Mouse (Mus musculus) MEL (cell line): ENCODE data around the gene Lmnb2. TPM values are rescaled to one million over a fixed set of nuclear protein-coding genes. Genes with fewer than 3 reads are reported as not detected.

Experiments
- DNase-seq: peaks from one replicate; pipeline ENCODE4 v3.0.0; 2011; ENCODE audit warnings: low read depth, low spot score
- H3K27ac ChIP-seq: 2 replicates; pipeline ENCODE4 v1.5.1; 2012; ENCODE audit warnings: low read depth, mild to moderate bottlenecking, control low read depth, low read length, moderate library complexity; ENCODE audit not compliant: control insufficient read depth
- H3K27me3 ChIP-seq, 2 experiments: fragments of 150-350 bp in 1 of 2; sonication (generic) in 1 of 2; 2 replicates each; pipeline ENCODE4 v1.6.1; 2012; ENCODE audit warnings: low read length in 2 of 2, mild to moderate bottlenecking in 2 of 2, improper control_type of control experiment in 1 of 2, moderate library complexity in 1 of 2; ENCODE audit not compliant: insufficient read depth in 2 of 2, control insufficient read depth in 1 of 2
- H3K36me3 ChIP-seq, 2 experiments: 2 replicates each; pipeline ENCODE4 v1.6.1; 2012 to 2014; ENCODE audit warnings: low read length in 2 of 2, improper control_type of control experiment in 1 of 2, inconsistent platforms in 1 of 2, mild to moderate bottlenecking in 1 of 2; ENCODE audit not compliant: insufficient read depth in 2 of 2, control insufficient read depth in 1 of 2
- H3K4me1 ChIP-seq, 2 experiments: fragments of 150-350 bp in 1 of 2; sonication (generic) in 1 of 2; 2 replicates each; pipeline ENCODE4 v1.6.1; 2012; ENCODE audit warnings: low read length in 2 of 2, improper control_type of control experiment in 1 of 2, mild to moderate bottlenecking in 1 of 2; ENCODE audit not compliant: insufficient read depth in 2 of 2, control insufficient read depth in 1 of 2
- H3K4me3 ChIP-seq, 2 experiments: fragments of 150-350 bp in 1 of 2; sonication (generic) in 1 of 2; 2 replicates each; pipeline ENCODE4 v1.5.1; 2012; ENCODE audit warnings: low read depth in 2 of 2, low read length in 2 of 2, mild to moderate bottlenecking in 2 of 2, moderate library complexity in 2 of 2, control low read depth in 1 of 2, improper control_type of control experiment in 1 of 2; ENCODE audit not compliant: control insufficient read depth in 1 of 2, insufficient read depth in 1 of 2
- H3K79me2 ChIP-seq: 2 replicates; pipeline ENCODE4 v1.6.1; 2012; ENCODE audit warnings: mild to moderate bottlenecking, low read length, moderate library complexity; ENCODE audit not compliant: control insufficient read depth, poor library complexity, insufficient read depth
- H3K9ac ChIP-seq: 2 replicates; pipeline ENCODE4 v1.6.1; 2012; ENCODE audit warnings: low read depth, mild to moderate bottlenecking, control low read depth, low read length, moderate library complexity; ENCODE audit not compliant: control insufficient read depth, poor library complexity, severe bottlenecking
- H3K9me3 ChIP-seq: fragments of 150-350 bp; sonication (generic); replicated peaks from 2 replicates; pipeline ENCODE4 v1.6.1; 2012; ENCODE audit warnings: mild to moderate bottlenecking, low read length, improper control_type of control experiment, moderate library complexity; ENCODE audit not compliant: insufficient read depth
- CHD1 ChIP-seq: IDR thresholded peaks from 2 replicates; pipeline ENCODE4 v1.6.1; 2012; ENCODE audit warnings: low read depth, mild to moderate bottlenecking, inconsistent platforms, low read length, improper control_type of control experiment
- CHD2 ChIP-seq: IDR thresholded peaks from 2 replicates; pipeline ENCODE4 v1.6.1; 2011; ENCODE audit warnings: low read length, improper control_type of control experiment
- CTCF ChIP-seq, 3 experiments: IDR thresholded peaks in 2 of 3; conservative IDR thresholded peaks in 1 of 3; 2 replicates each; pipeline ENCODE4 v1.5.1; 2011 to 2012; ENCODE audit warnings: low read length in 3 of 3, low read depth in 2 of 3, mild to moderate bottlenecking in 2 of 3, improper control_type of control experiment in 1 of 3, inconsistent platforms in 1 of 3, mixed read lengths in 1 of 3, moderate library complexity in 1 of 3; ENCODE audit not compliant: control insufficient read depth in 1 of 3, insufficient read depth in 1 of 3, poor library complexity in 1 of 3, severe bottlenecking in 1 of 3
- E2F4 ChIP-seq: IDR thresholded peaks from 2 replicates; pipeline ENCODE4 v1.6.1; 2011; ENCODE audit warnings: low read depth, low read length, improper control_type of control experiment, borderline replicate concordance
- ELF1 ChIP-seq: IDR thresholded peaks from 2 replicates; pipeline ENCODE4 v1.6.1; 2014; ENCODE audit warnings: low read depth, mild to moderate bottlenecking, inconsistent platforms, low read length, improper control_type of control experiment, moderate library complexity
- EP300 ChIP-seq, 2 experiments: IDR thresholded peaks; 2 replicates each; pipeline ENCODE4 v1.6.1; 2011; ENCODE audit warnings: improper control_type of control experiment in 2 of 2, low read length in 2 of 2, low read depth in 1 of 2, mild to moderate bottlenecking in 1 of 2
- GABPA ChIP-seq: IDR thresholded peaks from 2 replicates; pipeline ENCODE4 v1.6.1; 2012; ENCODE audit warnings: low read depth, mild to moderate bottlenecking, inconsistent platforms, low read length, improper control_type of control experiment, moderate library complexity
- JUND ChIP-seq: IDR thresholded peaks from 2 replicates; pipeline ENCODE4 v1.6.1; 2011; ENCODE audit warnings: low read depth, mild to moderate bottlenecking, improper control_type of control experiment, low read length
- MAX ChIP-seq: IDR thresholded peaks from 2 replicates; pipeline ENCODE4 v1.6.1; 2011; ENCODE audit warnings: low read length, improper control_type of control experiment
- MEF2A ChIP-seq: IDR thresholded peaks from 2 replicates; pipeline ENCODE4 v1.6.1; 2014; ENCODE audit warnings: low read depth, mild to moderate bottlenecking, inconsistent platforms, low read length, improper control_type of control experiment; ENCODE audit not compliant: poor library complexity, insufficient replicate concordance, severe bottlenecking; ENCODE audit errors: extremely low read depth
- MXI1 ChIP-seq: IDR thresholded peaks from 2 replicates; pipeline ENCODE4 v1.6.1; 2011; ENCODE audit warnings: mild to moderate bottlenecking, low read depth, low read length, improper control_type of control experiment
- MYB ChIP-seq: IDR thresholded peaks from 2 replicates; pipeline ENCODE4 v1.6.1; 2011; ENCODE audit warnings: mild to moderate bottlenecking, low read depth, low read length, improper control_type of control experiment
- MYC ChIP-seq: IDR thresholded peaks from 2 replicates; pipeline ENCODE4 v1.6.1; 2011; ENCODE audit warnings: low read depth, mild to moderate bottlenecking, low read length, improper control_type of control experiment, moderate library complexity
- POLR2A ChIP-seq, 2 experiments: IDR thresholded peaks; 2 replicates each; pipeline ENCODE4 v1.6.1; 2011 to 2012; ENCODE audit warnings: low read length in 2 of 2, mild to moderate bottlenecking in 2 of 2, control low read depth in 1 of 2, improper control_type of control experiment in 1 of 2, low read depth in 1 of 2, moderate library complexity in 1 of 2; ENCODE audit not compliant: control insufficient read depth in 1 of 2, insufficient read depth in 1 of 2, poor library complexity in 1 of 2
- POLR2AphosphoS2 ChIP-seq: IDR thresholded peaks from 2 replicates; pipeline ENCODE4 v1.6.1; 2011; ENCODE audit warnings: low read length, improper control_type of control experiment
- RAD21 ChIP-seq: IDR thresholded peaks from 2 replicates; pipeline ENCODE4 v1.6.1; 2011; ENCODE audit warnings: mild to moderate bottlenecking, low read depth, low read length, improper control_type of control experiment
- RCOR1 ChIP-seq: IDR thresholded peaks from 2 replicates; pipeline ENCODE4 v1.6.1; 2012; ENCODE audit warnings: low read depth, mild to moderate bottlenecking, inconsistent platforms, low read length, improper control_type of control experiment
- SIN3A ChIP-seq: IDR thresholded peaks from 2 replicates; pipeline ENCODE4 v1.6.1; 2012; ENCODE audit warnings: low read length, improper control_type of control experiment, inconsistent platforms
- TAL1 ChIP-seq: IDR thresholded peaks from 2 replicates; pipeline ENCODE4 v1.6.1; 2012; ENCODE audit warnings: mild to moderate bottlenecking, inconsistent platforms, low read length, moderate library complexity, mixed read lengths
- TBP ChIP-seq: IDR thresholded peaks from 2 replicates; pipeline ENCODE4 v1.8.0; 2011; ENCODE audit warnings: low read depth, low read length, improper control_type of control experiment
- UBTF ChIP-seq: IDR thresholded peaks from 2 replicates; pipeline ENCODE4 v1.6.1; 2012; ENCODE audit warnings: low read depth, mild to moderate bottlenecking, inconsistent platforms, low read length, improper control_type of control experiment, moderate library complexity, borderline replicate concordance; ENCODE audit not compliant: insufficient read depth
- USF1 ChIP-seq: IDR thresholded peaks from 2 replicates; pipeline ENCODE4 v1.6.1; 2014; ENCODE audit warnings: low read depth, mild to moderate bottlenecking, inconsistent platforms, low read length, improper control_type of control experiment, moderate library complexity
- ZKSCAN1 ChIP-seq: IDR thresholded peaks from 2 replicates; pipeline ENCODE4 v1.6.1; 2012; ENCODE audit warnings: low read depth, mild to moderate bottlenecking, inconsistent platforms, low read length, improper control_type of control experiment, moderate library complexity
- ZNF384 ChIP-seq: IDR thresholded peaks from 2 replicates; pipeline ENCODE4 v1.6.1; 2012; ENCODE audit warnings: low read depth, mild to moderate bottlenecking, inconsistent platforms, low read length, improper control_type of control experiment
- polyA plus RNA-seq, 2 experiments: library from polyadenylated mRNA; stranded (reverse) in 1 of 2; unstranded in 1 of 2; fragments of >175 nt in 1 of 2; fragments of >200 nt in 1 of 2; gene quantifications; 2 replicates each; pipeline versions ENCODE4 v1.2.1 to v1.2.4; 2012; ENCODE audit warnings: low replicate concordance in 2 of 2, low read depth in 1 of 2; ENCODE audit not compliant: insufficient read length in 2 of 2, insufficient read depth in 1 of 2, missing spikeins in 1 of 2
- total RNA-seq: library from RNA; depleted of rRNA; stranded (reverse); fragments of 300-350 nt; gene quantifications from 2 replicates; pipeline ENCODE4 v1.2.3, GENCODE M21; 2012

Lmnb2 gene
- total and polyA plus RNA-seq, 3 experiments: 29.9 to 32.8 TPM; not detected in 1

GRCm38 (mm10) chr10:80856908-80857307, 61.1 kb downstream of the Lmnb2 start:
- H3K4me1 ChIP-seq: peaks cover 19 to 43% of the 10 kb centered on the region in 2 experiments
- no peaks in the 10 kb centered on the region for H3K27me3 ChIP-seq
- peak overlapping the region; percentile 71 for H3K27ac ChIP-seq
- no peak overlapping the region for H3K4me3 ChIP-seq
- peak overlapping the region; percentile 83 for H3K9ac ChIP-seq
- no peak for DNase-seq
- peaks cover 64% of the 10 kb centered on the region for H3K79me2 ChIP-seq
- H3K9me3 ChIP-seq: no peaks in the 10 kb centered on the region
- TF ChIP-seq GABPA: no peak
- TF ChIP-seq POLR2A (IDR thresholded peaks at IDR 0.05; ENCODE audit: control insufficient read depth in 1 of 2, insufficient read depth in 1 of 2, low read depth in 1 of 2, low read length in 2 of 2, poor library complexity in 1 of 2): no peak
- peak; percentile 22; the same call in 1 of the 2 replicates for TF ChIP-seq TAL1
- no peak for TF ChIP-seq EP300 (IDR thresholded peaks at IDR 0.05; ENCODE audit: low read depth in 1 of 2, low read length in 2 of 2)
- no peak for TF ChIP-seq ZNF384
- H3K36me3 ChIP-seq: peaks cover 2 to 31% of the 10 kb centered on the region in 2 experiments; a peak in 3 of 4 replicates

GRCm38 (mm10) chr10:80856267-80856666, 61.8 kb downstream of the Lmnb2 start:
- H3K27ac ChIP-seq: peak overlapping the region; percentile 37

GRCm38 (mm10) chr10:80855749-80856073, 62.3 kb downstream of the Lmnb2 start:
- Histone ChIP-seq H3K36me3 (peaks cover 2 to 31% of the 10 kb centered on the region in 2 experiments; a peak in 2 of 4 replicates), H3K9me3 (no peaks in the 10 kb centered on the region), H3K79me2 (peaks cover 64% of the 10 kb centered on the region), H3K4me1 (peaks cover 19 to 43% of the 10 kb centered on the region in 2 experiments), H3K27ac (peak overlapping the region; percentile 37), H3K4me3 (peak overlapping the region; percentile 90 to 98), H3K27me3 (no peaks in the 10 kb centered on the region), H3K9ac (peak overlapping the region; percentile 83)
- peak; percentile 59 for DNase-seq
- TF ChIP-seq ZNF384: no peak
- TF ChIP-seq SIN3A: 0 out of 2 replicates have a peak, but pooled peaks have one; percentile 41
- 0 out of 2 replicates have a peak, but pooled peaks have one; percentile 67 for TF ChIP-seq CHD1

More at GRCm38 (mm10) chr10:80856267-80856666, 61.8 kb downstream of the Lmnb2 start:
- Histone ChIP-seq H3K79me2 (peaks cover 64% of the 10 kb centered on the region), H3K4me3 (peak overlapping the region; percentile 90 to 98), H3K9ac (peak overlapping the region; percentile 83), H3K9me3 (no peaks in the 10 kb centered on the region), H3K27me3 (no peaks in the 10 kb centered on the region), H3K36me3 (peaks cover 2 to 31% of the 10 kb centered on the region in 2 experiments; a peak in 2 of 4 replicates), H3K4me1 (peaks cover 19 to 43% of the 10 kb centered on the region in 2 experiments)
- DNase-seq: peak; percentile 74
- TF ChIP-seq TBP: no peak
- no peak for TF ChIP-seq EP300 (IDR thresholded peaks at IDR 0.05; ENCODE audit: low read depth in 1 of 2, low read length in 2 of 2)
- TF ChIP-seq MYB: no peak
- no peak for TF ChIP-seq ZKSCAN1
- no peak for TF ChIP-seq E2F4
- no peak for TF ChIP-seq ELF1
- no peak for TF ChIP-seq RCOR1
- TF ChIP-seq POLR2AphosphoS2: no peak
- TF ChIP-seq MAX: peak; percentile 90
- TF ChIP-seq MXI1: peak; percentile 85
- TF ChIP-seq MYC: peak; percentile 84
- peak in 1 of 3 experiments; percentile 17; a peak in 1 of 6 replicates for TF ChIP-seq CTCF (IDR thresholded peaks at IDR 0.05 in 2 of 3, conservative IDR thresholded peaks at IDR 0.05 in 1 of 3; ENCODE audit: control insufficient read depth in 1 of 3, insufficient read depth in 1 of 3, low read depth in 2 of 3, low read length in 3 of 3, poor library complexity in 1 of 3, severe bottlenecking in 1 of 3)
- TF ChIP-seq RAD21: no peak
- TF ChIP-seq JUND: no peak
- TF ChIP-seq MEF2A: no peak
- 0 out of 2 replicates have a peak, but pooled peaks have one; percentile 45 for TF ChIP-seq UBTF
- TF ChIP-seq USF1: peak; percentile 25; the same call in 1 of the 2 replicates
- TF ChIP-seq CHD2: no peak
- TF ChIP-seq ZNF384: no peak
